Mouse (Mus musculus) lung, adult 2 months (tissue): ENCODE measurements around the gene Ccdc84. TPM values are rescaled to one million over a fixed set of nuclear protein-coding genes. Genes with fewer than 3 reads are reported as not detected.
"Not testable (repeated sequence)": the region's sequence is repeated elsewhere in the genome, so short reads cannot be mapped to it uniquely, and the experiment has no call there.

Experiments used
- DNase-seq: peaks from one replicate; pipeline ENCODE4 v3.0.0; 2022
- H3K4me1 ChIP-seq: fragments of 200-500 bp; 2 replicates; pipeline ENCODE4 v1.6.1; 2011; ENCODE audit warnings: low read length; ENCODE audit not compliant: control insufficient read depth, insufficient read depth
- H3K4me3 ChIP-seq: fragments of 200-500 bp; replicated peaks from 2 replicates; pipeline ENCODE3; 2011; ENCODE audit warnings: low read depth, mild to moderate bottlenecking, control low read depth, low read length; ENCODE audit errors: extremely low read depth
- CTCF ChIP-seq: fragments of 200-500 bp; IDR thresholded peaks from 2 replicates; pipeline ENCODE4 v1.5.1; 2011; ENCODE audit warnings: mild to moderate bottlenecking, low read length, control low read depth; ENCODE audit not compliant: insufficient read depth
- POLR2A ChIP-seq: fragments of 200-500 bp; IDR thresholded peaks from 2 replicates; pipeline ENCODE4 v1.6.1; 2011; ENCODE audit warnings: low read depth, mild to moderate bottlenecking, control low read depth, low read length, borderline replicate concordance; ENCODE audit errors: extremely low read depth
- WGBS: fragments of 180-500 bp; shearing (Covaris S2); methylation state at CpG from one replicate; pipeline ENCODE4 v1.1.7; 2018; 5-methylcytosine and 5-hydroxymethylcytosine counted together
- polyA plus RNA-seq: library from polyadenylated mRNA; depleted of rRNA; stranded (reverse); fragments of >200 nt; gene quantifications from 2 replicates; pipeline ENCODE4 v1.2.3, GENCODE M21; 2012; rRNA removed

The Ccdc84 gene
- polyA plus RNA-seq, 1 experiment, result 23.0 TPM

DNA sequence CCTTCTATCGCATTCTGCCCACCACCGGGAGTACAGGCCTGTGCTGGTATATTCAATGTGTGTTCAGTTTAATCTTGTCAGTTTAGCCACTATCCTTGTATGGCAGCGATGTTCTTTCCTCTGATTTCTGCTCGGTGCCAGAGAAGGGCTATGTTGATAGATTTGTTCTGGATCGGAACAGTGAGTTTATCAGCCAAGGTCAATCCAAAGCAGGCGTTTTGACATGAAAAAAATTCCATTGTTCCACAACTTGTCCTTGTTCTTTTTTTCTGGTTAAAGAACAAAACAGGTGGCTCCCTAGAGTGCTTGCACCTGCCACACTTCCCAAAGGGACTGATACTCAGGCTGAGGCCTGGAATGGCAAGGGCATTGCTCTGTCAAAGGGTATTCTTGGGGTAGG, 42.2 kb downstream of the Ccdc84 start:
- no peak overlapping the region for H3K4me3 ChIP-seq
- no peak for DNase-seq
- peaks cover 9% of the 10 kb centered on the region for H3K4me1 ChIP-seq
- WGBS, result 75% methylated on average over 6 of the region's 6 CpGs
- TF ChIP-seq POLR2A (no peak), CTCF (no peak)

DNA sequence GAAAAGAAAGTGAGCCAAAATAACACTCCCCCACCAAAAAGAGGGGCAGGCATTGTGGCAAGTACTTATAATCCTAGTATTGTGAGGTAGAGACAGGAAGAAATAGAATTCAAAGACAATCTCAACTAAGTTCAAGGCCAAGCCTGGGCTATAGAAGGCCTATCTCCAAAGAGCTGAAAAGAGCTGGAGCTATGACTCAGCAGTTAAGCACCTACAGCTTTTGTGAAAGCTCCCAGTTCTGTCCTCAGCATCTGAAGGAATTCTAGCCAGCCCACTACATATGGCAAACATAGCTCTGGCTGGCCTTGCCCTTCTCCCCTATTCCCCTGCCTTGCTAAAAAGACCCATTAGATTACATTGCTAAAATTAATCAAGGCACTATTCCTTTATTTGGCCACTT, 45.0 kb downstream of the Ccdc84 start:
- TF ChIP-seq POLR2A, result no peak
- TF ChIP-seq CTCF, result no peak
- H3K4me3 ChIP-seq, result no peak overlapping the region
- no peaks in the 10 kb centered on the region for H3K4me1 ChIP-seq
- no peak for DNase-seq

- Histone ChIP-seq H3K4me3 (no peak overlapping the region), H3K4me1 (peaks cover 7% of the 10 kb centered on the region; the same call in 1 of the 2 replicates)
- no peak for DNase-seq
- 59% methylated on average over 3 of the region's 3 CpGs for WGBS
- TF ChIP-seq CTCF (peak; percentile 35; the same call in 1 of the 2 replicates), POLR2A (no peak)
These were observed 53.9 kb downstream of the Ccdc84 start for GRCm38 (mm10) chr9:44364480-44364879.

GRCm38 (mm10) chr9:44361931-44362330, 56.4 kb downstream of the Ccdc84 start:
- not testable (repeated sequence) for H3K4me3 ChIP-seq, H3K4me1 ChIP-seq, DNase-seq
- 41% methylated on average over 4 of the region's 4 CpGs for WGBS

- peaks cover 7% of the 10 kb centered on the region; the same call in 1 of the 2 replicates for H3K4me1 ChIP-seq
- H3K4me3 ChIP-seq, result peak within 1 kb of the TSS; percentile 98
- peak; percentile 92 for DNase-seq
- whole genome bisulfite sequencing, result under 1% methylated on average over 44 of the region's 44 CpGs
- no peak for TF ChIP-seq CTCF
- peak; percentile 94 for TF ChIP-seq POLR2A
These were observed 57.0 kb downstream of the Ccdc84 start, which contains the start of gene Vps11 for GRCm38 (mm10) chr9:44361190-44361917. Vps11 (minus strand) TSS chr9:44361670.

Other genes starting within 250 kb of the Ccdc84 start
- gene Cbl, start 184.5 kb downstream of the Ccdc84 start, polyA plus RNA-seq, result 9.0 and 14.2 TPM in 2 replicates
- gene Ccdc153, start 177.9 kb downstream of the Ccdc84 start, polyA plus RNA-seq, result 13.8 and 26.9 TPM in 2 replicates
- 0.11 and 0.12 TPM in 2 replicates for gene Pdzd3, start 167.1 kb downstream of the Ccdc84 start, polyA plus RNA-seq
- 15.0 and 15.8 TPM in 2 replicates for gene Nlrx1, start 150.0 kb downstream of the Ccdc84 start, polyA plus RNA-seq
- 1.7 and 1.9 TPM in 2 replicates for gene Abcg4, start 130.0 kb downstream of the Ccdc84 start, polyA plus RNA-seq
- gene Hinfp, start 112.9 kb downstream of the Ccdc84 start, polyA plus RNA-seq, result 16.9 and 21.3 TPM in 2 replicates
- 77.9 and 88.0 TPM in 2 replicates for gene C2cd2l, start 98.3 kb downstream of the Ccdc84 start, polyA plus RNA-seq
- gene Dpagt1, start 92.5 kb downstream of the Ccdc84 start, polyA plus RNA-seq, result 50.0 and 58.7 TPM in 2 replicates
- 41.3 and 50.1 TPM in 2 replicates for gene H2afx, start 83.9 kb downstream of the Ccdc84 start, polyA plus RNA-seq
- 21.8 and 27.7 TPM in 2 replicates for gene Hmbs, start 74.3 kb downstream of the Ccdc84 start, polyA plus RNA-seq
- 21.6 and 30.2 TPM in 2 replicates for gene Vps11, start 56.9 kb downstream of the Ccdc84 start, polyA plus RNA-seq
- gene Hyou1, start 39.1 kb downstream of the Ccdc84 start, polyA plus RNA-seq, result 43.2 and 49.6 TPM in 2 replicates
- 20.7 and 29.8 TPM in 2 replicates for gene Slc37a4, start 21.7 kb downstream of the Ccdc84 start, polyA plus RNA-seq
- 117 and 226 TPM in 2 replicates for gene Rps25, start 11.4 kb downstream of the Ccdc84 start, polyA plus RNA-seq
- gene Trappc4, start 11.0 kb downstream of the Ccdc84 start, polyA plus RNA-seq, result 42.2 and 43.8 TPM in 2 replicates
- 0.16 TPM in 1 of 2 replicates, not detected in the other for gene Foxr1, start 22.6 kb upstream of the Ccdc84 start, polyA plus RNA-seq
- gene Upk2, start 36.4 kb upstream of the Ccdc84 start, polyA plus RNA-seq, result 4.0 and 4.4 TPM in 2 replicates
- gene Bcl9l, start 64.3 kb upstream of the Ccdc84 start, polyA plus RNA-seq, result 69.0 and 70.7 TPM in 2 replicates
- 6.0 TPM in 2 replicates for gene Cxcr5, start 143.3 kb upstream of the Ccdc84 start, polyA plus RNA-seq
- 17.4 and 24.2 TPM in 2 replicates for gene Ddx6, start 186.3 kb upstream of the Ccdc84 start, polyA plus RNA-seq